Mouse (Mus musculus): Measurements from ENCODE around the gene Cwc27.

- no peak for TF ChIP-seq CTCF (IDR thresholded peaks at IDR 0.05; ENCODE audit: insufficient read depth, low read depth, low read length)
- TF ChIP-seq POLR2A (IDR thresholded peaks at IDR 0.05; ENCODE audit: insufficient read depth, low read depth, low read length): no peak
Observed at GRCm38 (mm10) chr13:104656666-104657272, 160.2 kb downstream of the Cwc27 start.
